Mouse (Mus musculus) liver, embryonic 13.5 days (tissue): ENCODE measurements around the gene Cenpp. TPM values are rescaled to one million over a fixed set of nuclear protein-coding genes. Genes with fewer than 3 reads are reported as not detected.

Source experiments
- ATAC-seq: fragments of 200-750 bp; cut with Nextera tagmentation; 2 replicates; pipeline ENCODE4 v1.8.0; 2017; ENCODE audit warnings: low read depth, mild to moderate bottlenecking, moderate number of reproducible peaks, moderate library complexity
- DNase-seq: peaks from one replicate; pipeline ENCODE4 v3.0.0; 2022
- H3K27ac ChIP-seq: fragments of 300-500 bp; sonication (generic); 2 replicates; pipeline ENCODE4 v1.5.1; 2015; ENCODE audit warnings: moderate library complexity, mild to moderate bottlenecking, inconsistent platforms
- H3K27me3 ChIP-seq: fragments of 300-500 bp; sonication (generic); 2 replicates; pipeline ENCODE4 v1.6.1; 2015; ENCODE audit warnings: mild to moderate bottlenecking, inconsistent platforms
- H3K36me3 ChIP-seq: fragments of 300-500 bp; sonication (generic); 2 replicates; pipeline ENCODE4 v1.6.1; 2015; ENCODE audit warnings: mild to moderate bottlenecking, inconsistent platforms
- H3K4me1 ChIP-seq: fragments of 300-500 bp; sonication (generic); replicated peaks from 2 replicates; pipeline ENCODE4 v1.6.1; 2015; ENCODE audit warnings: inconsistent platforms
- H3K4me2 ChIP-seq: fragments of 300-500 bp; sonication (generic); 2 replicates; pipeline ENCODE4 v1.6.1; 2015; ENCODE audit warnings: inconsistent platforms, mild to moderate bottlenecking, moderate library complexity
- H3K4me3 ChIP-seq: fragments of 300-500 bp; sonication (generic); replicated peaks from 2 replicates; pipeline ENCODE4 v1.5.1; 2015; ENCODE audit warnings: mild to moderate bottlenecking, inconsistent platforms
- H3K9ac ChIP-seq: fragments of 300-500 bp; sonication (generic); 2 replicates; pipeline ENCODE4 v1.6.1; 2015; ENCODE audit warnings: mild to moderate bottlenecking, inconsistent platforms
- H3K9me3 ChIP-seq: fragments of 300-500 bp; sonication (generic); replicated peaks from 2 replicates; pipeline ENCODE4 v1.6.1; 2016; ENCODE audit warnings: inconsistent platforms
- WGBS: fragments of 180-500 bp; shearing (Covaris S2); methylation state at CpG from one replicate; pipeline ENCODE4 v1.1.7; 2015; ENCODE audit not compliant: insufficient replicate concordance; 5-methylcytosine and 5-hydroxymethylcytosine counted together
- polyA plus RNA-seq: library from polyadenylated mRNA; unstranded; fragments of >200 nt; fragmentation: Nextera tagmentation; extraction: Ambion mirVana; gene quantifications from 2 replicates; pipeline ENCODE4 v1.2.1, GENCODE M21; 2015

Cenpp gene
- polyA plus RNA-seq, 1 experiment from 2014 or later: 33.8 TPM

DNA sequence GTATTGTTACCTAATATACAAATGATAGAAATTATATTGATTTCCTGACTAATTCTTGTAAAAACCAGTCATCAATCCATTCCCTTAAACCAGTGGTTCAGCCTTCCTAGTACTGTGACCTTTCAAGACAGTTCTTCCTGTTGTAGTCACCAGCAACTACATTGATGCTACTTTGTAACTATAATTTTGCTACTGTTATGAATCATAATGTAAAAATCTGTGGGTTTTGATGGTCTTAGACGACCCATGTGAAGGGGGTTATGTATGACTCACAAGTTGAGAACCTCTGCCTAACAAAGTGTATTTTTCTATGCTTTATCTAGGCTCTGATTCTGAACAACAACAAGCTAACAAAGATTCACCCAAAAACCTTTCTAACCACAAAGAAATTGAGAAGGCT, 95.7 kb downstream of the Cenpp start:
- ATAC-seq: no peak
- no peak overlapping the region for H3K9ac ChIP-seq
- WGBS: 56% methylated on average over 1 of the region's 1 CpGs
- peaks cover 11% of the 10 kb centered on the region for H3K4me1 ChIP-seq
- H3K27me3 ChIP-seq: no peaks in the 10 kb centered on the region
- H3K9me3 ChIP-seq: no peaks in the 10 kb centered on the region
- H3K4me3 ChIP-seq: no peak overlapping the region
- DNase-seq: no peak
- H3K4me2 ChIP-seq: no peak overlapping the region
- no peak overlapping the region for H3K27ac ChIP-seq
- H3K36me3 ChIP-seq: no peaks in the 10 kb centered on the region

DNA sequence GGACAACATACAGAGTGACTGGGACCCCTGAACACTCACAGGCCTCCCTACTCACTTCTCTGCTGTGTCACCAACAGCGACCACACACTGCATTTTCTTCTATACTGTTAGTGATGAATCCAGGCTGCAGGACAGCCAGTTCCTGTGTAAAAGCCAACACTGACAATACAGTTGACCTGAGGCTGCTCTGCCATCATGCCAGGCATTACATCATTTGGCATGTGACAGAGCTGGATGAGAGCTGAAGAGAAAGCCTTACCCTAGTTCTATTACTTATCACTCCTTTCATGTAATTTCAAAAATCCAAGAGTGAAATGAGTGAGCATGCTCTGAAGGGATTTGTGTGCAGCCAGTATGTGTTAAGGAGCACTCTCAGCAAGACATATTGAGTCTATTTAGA, 96.4 kb downstream of the Cenpp start:
- H3K36me3 ChIP-seq: no peaks in the 10 kb centered on the region
- no peak for DNase-seq
- 67% methylated on average over 1 of the region's 1 CpGs for WGBS
- H3K27me3 ChIP-seq: no peaks in the 10 kb centered on the region
- H3K9me3 ChIP-seq: no peaks in the 10 kb centered on the region
- H3K9ac ChIP-seq: no peak overlapping the region
- ATAC-seq: no peak
- H3K4me1 ChIP-seq: peaks cover 6% of the 10 kb centered on the region
- no peak overlapping the region for H3K4me2 ChIP-seq
- H3K4me3 ChIP-seq: no peak overlapping the region
- H3K27ac ChIP-seq: no peak overlapping the region

DNA sequence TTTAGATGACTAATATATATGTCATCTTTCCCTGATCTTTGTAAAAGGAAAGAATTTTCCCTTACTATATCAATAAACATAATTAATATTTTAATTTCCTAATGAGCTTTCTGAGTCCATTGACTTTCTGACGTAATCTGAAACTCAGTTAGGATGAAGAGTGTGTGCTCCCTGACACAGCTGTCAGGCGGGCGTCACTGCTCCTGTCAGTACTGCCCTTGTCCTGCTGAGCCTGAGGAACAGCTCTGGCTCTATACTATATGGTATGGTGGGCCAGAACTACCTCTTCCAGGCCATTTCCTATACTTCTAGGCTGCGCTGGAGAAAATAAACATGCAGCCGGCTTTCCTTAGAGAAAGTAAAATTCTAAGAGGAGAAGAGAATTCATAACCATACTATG, 98.1 kb downstream of the Cenpp start:
- H3K27ac ChIP-seq: no peak overlapping the region
- WGBS: 80% methylated on average over 5 of the region's 5 CpGs
- H3K4me1 ChIP-seq: no peaks in the 10 kb centered on the region
- H3K9me3 ChIP-seq: no peaks in the 10 kb centered on the region
- H3K4me2 ChIP-seq: no peak overlapping the region
- ATAC-seq (no peak), DNase-seq (no peak)
- H3K36me3 ChIP-seq: no peaks in the 10 kb centered on the region
- no peak overlapping the region for H3K9ac ChIP-seq
- no peaks in the 10 kb centered on the region for H3K27me3 ChIP-seq
- H3K4me3 ChIP-seq: no peak overlapping the region

DNA sequence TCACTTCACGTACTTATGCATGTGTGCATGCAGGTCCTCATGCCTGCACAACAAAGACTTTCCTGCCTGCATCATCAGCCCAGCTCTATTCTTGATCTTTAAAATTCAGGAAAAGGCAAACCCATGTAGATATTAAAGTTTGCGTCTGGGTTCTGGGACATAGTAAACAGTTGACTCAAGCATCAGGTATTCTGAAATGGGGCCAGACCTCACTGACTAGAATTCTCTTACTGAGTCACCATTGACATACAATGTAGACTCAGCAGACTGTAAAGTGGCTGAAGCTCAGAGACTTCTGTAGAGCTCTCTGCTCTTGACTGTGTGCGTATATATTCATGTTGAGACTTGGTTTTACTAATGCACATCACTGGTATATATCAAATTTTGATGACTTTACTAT, 103.0 kb downstream of the Cenpp start:
- DNase-seq (no peak), ATAC-seq (no peak)
- Histone ChIP-seq H3K9me3 (no peaks in the 10 kb centered on the region), H3K27me3 (no peaks in the 10 kb centered on the region), H3K9ac (no peak overlapping the region), H3K4me2 (no peak overlapping the region), H3K36me3 (no peaks in the 10 kb centered on the region), H3K27ac (no peak overlapping the region), H3K4me3 (no peak overlapping the region), H3K4me1 (no peaks in the 10 kb centered on the region)
- WGBS: 85% methylated on average over 3 of the region's 3 CpGs

DNA sequence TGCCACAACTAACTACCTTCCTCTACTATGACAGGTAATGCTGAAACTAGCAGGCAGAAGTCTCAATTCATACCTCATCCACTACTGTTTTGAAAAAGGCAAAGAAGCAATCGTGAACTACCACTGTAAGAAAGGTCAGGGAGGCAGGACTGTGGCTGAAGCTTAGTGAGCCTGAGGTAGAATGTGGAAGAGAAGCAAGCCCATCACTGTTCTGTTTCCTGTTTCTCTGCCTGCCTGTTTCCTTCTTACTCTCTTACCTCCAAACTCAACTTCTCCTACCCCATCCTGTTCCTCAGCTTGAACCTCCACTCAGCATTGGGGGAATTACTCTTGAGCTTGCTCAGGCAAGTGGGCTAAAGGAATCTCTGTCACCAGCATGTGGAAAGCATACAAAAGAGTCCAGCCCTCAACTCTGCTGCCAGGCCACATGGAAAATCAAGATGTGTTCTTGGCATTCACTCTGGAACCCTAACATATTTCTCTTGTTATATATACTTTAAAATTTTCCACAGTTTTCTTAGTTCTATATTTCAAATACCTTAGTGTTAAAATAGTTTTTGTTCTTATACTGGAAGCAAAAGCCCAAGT, 104.9 kb downstream of the Cenpp start:
- no peaks in the 10 kb centered on the region for H3K36me3 ChIP-seq
- no peak overlapping the region for H3K27ac ChIP-seq
- H3K9ac ChIP-seq: no peak overlapping the region
- H3K27me3 ChIP-seq: no peaks in the 10 kb centered on the region
- WGBS: 15% methylated on average over 1 of the region's 1 CpGs
- H3K4me1 ChIP-seq: no peaks in the 10 kb centered on the region
- H3K9me3 ChIP-seq: no peaks in the 10 kb centered on the region
- H3K4me2 ChIP-seq: no peak overlapping the region
- ATAC-seq: no peak
- H3K4me3 ChIP-seq: no peak overlapping the region
- no peak for DNase-seq

DNA sequence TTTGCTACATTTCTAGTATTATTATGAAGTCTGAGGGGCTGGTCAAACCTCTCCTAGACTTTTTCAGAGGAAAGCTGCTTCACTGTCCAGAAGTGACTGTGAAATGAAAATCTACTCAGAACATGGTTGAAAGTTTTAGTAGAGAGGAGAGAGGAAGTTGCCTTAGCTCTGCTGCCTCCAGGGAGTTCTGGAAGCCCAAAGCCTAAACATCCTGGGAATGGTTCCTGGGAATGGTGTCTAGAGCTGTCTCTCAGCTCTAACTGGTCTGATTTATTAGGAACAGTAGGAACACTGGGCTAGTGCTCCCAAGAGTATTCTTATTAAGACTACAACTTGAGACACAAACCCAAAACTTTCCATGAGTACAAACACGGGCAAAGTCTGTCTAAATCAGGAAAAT, 106.1 kb downstream of the Cenpp start:
- Histone ChIP-seq H3K9ac (no peak overlapping the region), H3K4me1 (no peaks in the 10 kb centered on the region), H3K4me2 (no peak overlapping the region), H3K27ac (no peak overlapping the region), H3K9me3 (no peaks in the 10 kb centered on the region), H3K36me3 (no peaks in the 10 kb centered on the region), H3K27me3 (no peaks in the 10 kb centered on the region), H3K4me3 (no peak overlapping the region)
- ATAC-seq (no peak), DNase-seq (no peak)
- whole genome bisulfite sequencing: 71% methylated on average over 1 of the region's 1 CpGs

DNA sequence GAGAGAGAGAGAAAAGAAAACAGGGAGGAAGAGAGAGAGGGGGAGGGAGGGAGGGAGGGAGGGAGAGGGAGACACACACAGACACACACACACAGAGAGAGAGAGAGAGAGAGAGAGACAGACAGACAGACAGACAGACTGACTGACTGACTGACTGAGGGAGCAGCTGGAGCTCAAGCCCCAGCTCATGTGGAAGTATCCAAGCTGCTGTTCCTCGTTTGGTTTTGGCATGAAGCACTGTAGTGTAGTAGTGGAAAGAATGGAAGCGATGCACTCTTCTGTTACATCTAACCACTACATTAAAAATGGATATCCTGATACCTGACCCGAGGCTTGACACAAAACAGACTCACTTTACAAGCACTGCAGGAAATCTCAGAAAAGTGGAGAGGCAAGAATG, 106.9 kb downstream of the Cenpp start:
- no peaks in the 10 kb centered on the region for H3K27me3 ChIP-seq
- no peak overlapping the region for H3K4me3 ChIP-seq
- H3K36me3 ChIP-seq: no peaks in the 10 kb centered on the region
- H3K9me3 ChIP-seq: no peaks in the 10 kb centered on the region
- WGBS: 68% methylated on average over 3 of the region's 3 CpGs
- no peak overlapping the region for H3K4me2 ChIP-seq
- ATAC-seq (no peak), DNase-seq (no peak)
- H3K4me1 ChIP-seq: no peaks in the 10 kb centered on the region
- no peak overlapping the region for H3K27ac ChIP-seq
- H3K9ac ChIP-seq: no peak overlapping the region

DNA sequence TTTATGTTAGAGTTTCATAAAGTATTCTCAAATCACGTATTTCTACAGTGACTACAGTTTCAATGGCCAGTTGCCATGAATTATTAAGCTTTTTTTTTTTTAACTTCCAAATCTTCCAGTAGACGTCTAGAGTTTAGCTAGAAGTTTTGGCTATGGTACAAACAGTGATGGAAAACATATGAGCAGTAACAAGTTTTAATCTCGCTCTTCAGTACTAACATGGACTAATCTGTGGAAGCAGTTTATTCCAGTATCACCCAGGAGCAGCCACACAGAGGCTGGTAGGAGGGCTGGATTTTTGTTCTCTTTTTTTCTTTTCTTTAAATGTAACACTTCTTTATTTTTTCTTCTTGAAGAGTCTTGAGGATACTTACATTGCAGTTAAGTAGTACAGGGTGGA, 108.3 kb downstream of the Cenpp start, which contains the start of gene Aspn:
Gene Aspn (plus strand): TSS at position 165 of the 400 bp plus-strand sequence.
- WGBS: 72% methylated on average over 3 of the region's 3 CpGs
- Histone ChIP-seq H3K4me3 (no peak within 1 kb of the TSS), H3K4me2 (no peak within 1 kb of the TSS), H3K9me3 (no peaks in the 10 kb centered on the region), H3K36me3 (no peaks in the 10 kb centered on the region), H3K9ac (no peak within 1 kb of the TSS), H3K27me3 (no peaks in the 10 kb centered on the region), H3K4me1 (no peaks in the 10 kb centered on the region), H3K27ac (no peak within 1 kb of the TSS)
- ATAC-seq: no peak
- DNase-seq: no peak

DNA sequence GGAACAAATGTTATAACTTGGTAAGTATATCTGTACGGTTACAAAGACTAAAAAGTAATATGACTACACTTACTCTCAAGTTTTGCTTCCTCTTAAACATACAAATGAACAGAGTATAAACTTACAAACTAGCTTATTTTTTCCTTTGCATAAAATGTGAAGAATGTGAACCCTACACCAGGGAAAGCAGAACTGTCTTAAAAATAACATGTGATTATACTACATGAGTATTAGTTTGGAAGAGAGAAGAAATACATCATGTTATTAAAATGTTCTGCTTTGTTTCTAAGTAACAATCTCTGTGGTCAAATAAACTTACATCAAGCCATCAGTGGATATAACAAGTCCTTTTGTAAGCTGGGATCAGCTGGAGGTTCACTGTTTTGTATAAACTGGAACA, 113.9 kb downstream of the Cenpp start:
- H3K36me3 ChIP-seq: no peaks in the 10 kb centered on the region
- ATAC-seq: no peak
- H3K9me3 ChIP-seq: no peaks in the 10 kb centered on the region
- no peak overlapping the region for H3K4me2 ChIP-seq
- H3K27ac ChIP-seq: no peak overlapping the region
- no peaks in the 10 kb centered on the region for H3K27me3 ChIP-seq
- 81% methylated on average over 1 of the region's 1 CpGs for WGBS
- H3K9ac ChIP-seq: no peak overlapping the region
- DNase-seq: no peak
- no peaks in the 10 kb centered on the region for H3K4me1 ChIP-seq
- no peak overlapping the region for H3K4me3 ChIP-seq

DNA sequence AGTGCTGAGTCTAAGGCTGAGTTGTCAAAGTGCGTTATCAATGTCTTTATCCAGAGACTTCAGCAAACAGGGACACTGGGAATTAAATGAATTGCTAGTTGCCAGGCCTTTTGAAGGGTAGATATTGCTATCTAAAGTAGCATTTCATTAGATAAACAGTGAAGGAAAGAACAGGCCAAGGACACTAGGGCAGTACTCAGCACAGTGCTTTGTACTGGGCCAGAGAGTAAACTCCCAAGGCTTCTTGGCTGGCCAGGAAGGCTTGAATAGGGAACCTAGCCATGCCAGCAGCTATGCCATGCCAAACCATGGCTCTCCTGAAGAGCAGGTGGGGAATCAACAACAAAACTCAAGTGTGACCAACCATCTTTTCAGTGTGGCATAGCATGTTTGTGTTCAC, 115.6 kb downstream of the Cenpp start:
- Histone ChIP-seq H3K4me3 (no peak overlapping the region), H3K4me2 (no peak overlapping the region), H3K4me1 (no peaks in the 10 kb centered on the region), H3K27me3 (no peaks in the 10 kb centered on the region), H3K36me3 (no peaks in the 10 kb centered on the region), H3K9ac (no peak overlapping the region), H3K27ac (no peak overlapping the region), H3K9me3 (no peaks in the 10 kb centered on the region)
- ATAC-seq (no peak), DNase-seq (no peak)
- 88% methylated on average over 1 of the region's 1 CpGs for WGBS

DNA sequence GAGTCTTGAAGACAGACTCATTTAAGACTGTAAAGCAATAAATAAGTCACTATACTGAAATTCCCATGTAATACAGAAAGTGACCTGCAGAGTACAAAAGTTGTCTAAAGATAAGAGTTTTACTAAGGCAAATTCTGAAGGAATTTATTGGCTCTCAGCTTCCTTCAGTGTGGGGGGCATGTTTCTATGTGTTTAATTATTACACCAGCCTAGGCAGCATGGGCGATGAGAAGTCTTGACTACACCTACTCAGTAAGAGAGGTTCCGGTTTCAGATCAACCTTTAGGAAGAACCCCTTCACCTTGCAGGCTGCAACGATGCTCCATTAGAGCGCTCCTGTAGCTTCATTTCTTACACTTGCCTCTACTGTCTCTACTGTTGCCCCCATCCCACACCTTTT, 121.9 kb downstream of the Cenpp start:
- Histone ChIP-seq H3K36me3 (no peaks in the 10 kb centered on the region), H3K4me1 (no peaks in the 10 kb centered on the region), H3K27me3 (no peaks in the 10 kb centered on the region), H3K4me2 (no peak overlapping the region), H3K9ac (no peak overlapping the region), H3K27ac (no peak overlapping the region), H3K4me3 (no peak overlapping the region), H3K9me3 (no peaks in the 10 kb centered on the region)
- ATAC-seq (no peak), DNase-seq (no peak)
- 90% methylated on average over 4 of the region's 4 CpGs for WGBS

DNA sequence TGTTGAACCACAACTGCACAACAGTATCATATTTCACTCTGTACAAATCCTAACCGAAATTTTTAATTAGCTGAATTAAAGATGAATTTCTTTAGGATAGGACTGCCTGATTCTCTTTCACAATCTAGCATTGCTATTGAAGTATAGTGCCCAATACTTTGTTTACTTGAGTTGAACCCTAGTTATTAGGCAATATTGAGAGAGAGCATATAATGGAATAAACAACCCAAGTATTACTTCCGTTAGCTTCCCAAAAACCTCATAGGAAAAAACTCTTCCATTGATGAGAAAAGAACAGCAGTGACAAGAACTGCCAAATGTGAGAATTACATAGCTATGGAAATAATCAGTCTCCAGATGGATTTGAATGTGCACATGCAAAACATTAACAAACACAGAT, 126.3 kb downstream of the Cenpp start:
- Histone ChIP-seq H3K36me3 (no peaks in the 10 kb centered on the region), H3K4me2 (no peak overlapping the region), H3K4me1 (no peaks in the 10 kb centered on the region), H3K9ac (no peak overlapping the region), H3K4me3 (no peak overlapping the region), H3K9me3 (no peaks in the 10 kb centered on the region), H3K27me3 (no peaks in the 10 kb centered on the region), H3K27ac (no peak overlapping the region)
- ATAC-seq (no peak), DNase-seq (no peak)
- WGBS: 75% methylated on average over 2 of the region's 2 CpGs
